Mouse (Mus musculus) E14TG2a.4 (cell line): ENCODE data around the gene Slc26a1.

Experiments
- CTCF ChIP-seq: conservative IDR thresholded peaks from 2 replicates; pipeline ENCODE4 v1.5.1; 2014; ENCODE audit warnings: low read length
- NANOG ChIP-seq: IDR thresholded peaks from 2 replicates; pipeline ENCODE4 v1.6.1; 2014; ENCODE audit warnings: borderline replicate concordance, low read length, mixed read lengths
- POU5F1 ChIP-seq: IDR thresholded peaks from 2 replicates; pipeline ENCODE4 v1.6.1; 2014; ENCODE audit warnings: low read length, borderline replicate concordance

GRCm38 (mm10) chr5:108651136-108651720 lies 24.1 kb downstream of the Slc26a1 start:
- TF ChIP-seq CTCF (no peak), NANOG (no peak), POU5F1 (no peak)
